Mouse (Mus musculus): Measurements from ENCODE around the gene St3gal3. TPM values are rescaled to one million over a fixed set of nuclear protein-coding genes. Genes with fewer than 3 reads are reported as not detected.
A peak's percentile ranks its signal among the peaks of the same experiment; 100 is the strongest.

The St3gal3 gene
- total and polyA plus RNA-seq, 2 experiments: 27.9 to 44.9 TPM

DNA sequence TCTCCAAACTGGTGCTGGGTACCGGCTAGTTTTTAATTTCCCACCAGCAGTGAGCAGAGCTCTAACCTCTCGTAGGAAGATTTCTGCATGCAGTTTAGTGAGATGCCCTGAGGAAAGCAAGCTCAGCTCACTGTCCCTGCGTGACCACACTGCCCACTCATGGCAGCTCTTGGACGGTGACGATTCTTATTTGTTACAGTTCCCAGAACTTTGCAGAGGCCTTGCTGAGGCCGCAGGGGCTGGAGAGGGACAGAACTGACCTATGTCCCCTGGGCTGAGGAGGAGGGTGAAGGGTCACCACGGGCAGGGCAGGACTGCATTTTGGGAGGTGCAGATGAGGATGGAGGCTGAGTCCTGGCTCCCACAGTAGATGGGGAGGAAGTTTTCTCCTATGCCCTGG, 141.8 kb downstream of the St3gal3 start:
- H3K36me3 ChIP-seq (ENCODE audit: control insufficient read depth, insufficient read depth, low read length): no peaks in the 10 kb centered on the region
- no peaks in the 10 kb centered on the region for H3K27me3 ChIP-seq (ENCODE audit: control insufficient read depth, insufficient read depth, low read length)
- no peaks in the 10 kb centered on the region; the same call in 1 of the 2 replicates for H3K79me2 ChIP-seq (ENCODE audit: control insufficient read depth, insufficient read depth, low read length)
- DNase-seq (ENCODE audit: extremely low read depth, low read depth, low spot score): peak; percentile 91
- peaks cover 53% of the 10 kb centered on the region for H3K4me1 ChIP-seq (ENCODE audit: control insufficient read depth, insufficient read depth, low read length)
- H3K9ac ChIP-seq (ENCODE audit: low read depth, low read length): peak overlapping the region; percentile 1; the same call in 1 of the 2 replicates
- no peak overlapping the region for H3K4me3 ChIP-seq (ENCODE audit: insufficient read depth, low read depth, low read length)
- WGBS: 26% methylated on average over 7 of the region's 7 CpGs
- peak; percentile 80 for TF ChIP-seq CTCF (IDR thresholded peaks at IDR 0.05; ENCODE audit: low read depth, low read length)
- no peak for TF ChIP-seq POLR2A (IDR thresholded peaks at IDR 0.05; ENCODE audit: extremely low read depth, insufficient read depth, low read length)
- peak overlapping the region; percentile 93 for H3K27ac ChIP-seq (replicated peaks; ENCODE audit: insufficient read depth, low read depth, low read length)

DNA sequence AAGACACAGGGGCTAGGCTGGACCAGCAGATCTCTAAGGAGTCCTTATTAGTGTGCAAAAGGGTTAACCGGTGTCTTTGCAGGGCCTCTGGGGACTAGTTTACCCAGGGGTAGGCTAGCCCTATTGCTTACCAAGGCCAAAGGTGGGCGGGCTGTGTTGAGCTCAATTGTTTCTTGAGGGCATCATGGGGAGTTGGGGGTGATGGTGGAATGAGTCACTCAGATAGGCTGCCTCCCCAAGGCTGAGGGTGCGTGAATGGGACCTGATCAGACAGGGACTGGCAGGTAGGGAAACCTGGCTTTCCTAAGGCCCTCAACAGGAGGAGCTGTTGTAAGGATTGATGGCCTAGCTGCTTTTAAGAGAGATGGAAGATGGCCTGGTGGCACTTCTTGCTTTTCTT, 142.7 kb downstream of the St3gal3 start:
- H3K4me1 ChIP-seq (ENCODE audit: control insufficient read depth, insufficient read depth, low read length): peaks cover 47% of the 10 kb centered on the region
- H3K9ac ChIP-seq (ENCODE audit: low read depth, low read length): no peak overlapping the region
- H3K27me3 ChIP-seq (ENCODE audit: control insufficient read depth, insufficient read depth, low read length): no peaks in the 10 kb centered on the region
- no peaks in the 10 kb centered on the region for H3K36me3 ChIP-seq (ENCODE audit: control insufficient read depth, insufficient read depth, low read length)
- DNase-seq (ENCODE audit: extremely low read depth, low read depth, low spot score): no peak
- WGBS: 95% methylated on average over 3 of the region's 3 CpGs
- TF ChIP-seq POLR2A (IDR thresholded peaks at IDR 0.05; ENCODE audit: extremely low read depth, insufficient read depth, low read length): no peak
- no peak for TF ChIP-seq CTCF (IDR thresholded peaks at IDR 0.05; ENCODE audit: low read depth, low read length)
- peak overlapping the region; percentile 80 for H3K27ac ChIP-seq (replicated peaks; ENCODE audit: insufficient read depth, low read depth, low read length)
- H3K4me3 ChIP-seq (ENCODE audit: insufficient read depth, low read depth, low read length): no peak overlapping the region
- no peaks in the 10 kb centered on the region; the same call in 1 of the 2 replicates for H3K79me2 ChIP-seq (ENCODE audit: control insufficient read depth, insufficient read depth, low read length)

GRCm38 (mm10) chr4:117991055-117991627, 143.6 kb downstream of the St3gal3 start:
- 67% methylated on average over 8 of the region's 8 CpGs for WGBS
- H3K27me3 ChIP-seq (ENCODE audit: control insufficient read depth, insufficient read depth, low read length): no peaks in the 10 kb centered on the region
- no peaks in the 10 kb centered on the region for H3K36me3 ChIP-seq (ENCODE audit: control insufficient read depth, insufficient read depth, low read length)
- TF ChIP-seq CTCF (IDR thresholded peaks at IDR 0.05; ENCODE audit: low read depth, low read length) (no peak), POLR2A (IDR thresholded peaks at IDR 0.05; ENCODE audit: extremely low read depth, insufficient read depth, low read length) (no peak)
- H3K79me2 ChIP-seq (ENCODE audit: control insufficient read depth, insufficient read depth, low read length): no peaks in the 10 kb centered on the region; the same call in 1 of the 2 replicates
- peak; percentile 32 for DNase-seq (ENCODE audit: extremely low read depth, low read depth, low spot score)
- no peak overlapping the region for H3K4me3 ChIP-seq (ENCODE audit: insufficient read depth, low read depth, low read length)
- H3K9ac ChIP-seq (ENCODE audit: low read depth, low read length): no peak overlapping the region
- peaks cover 40% of the 10 kb centered on the region for H3K4me1 ChIP-seq (ENCODE audit: control insufficient read depth, insufficient read depth, low read length)
- no peak overlapping the region for H3K27ac ChIP-seq (replicated peaks; ENCODE audit: insufficient read depth, low read depth, low read length)

GRCm38 (mm10) chr4:117990571-117990970, 144.1 kb downstream of the St3gal3 start:
- no peaks in the 10 kb centered on the region; the same call in 1 of the 2 replicates for H3K79me2 ChIP-seq (ENCODE audit: control insufficient read depth, insufficient read depth, low read length)
- 46% methylated on average over 3 of the region's 3 CpGs for WGBS

DNA sequence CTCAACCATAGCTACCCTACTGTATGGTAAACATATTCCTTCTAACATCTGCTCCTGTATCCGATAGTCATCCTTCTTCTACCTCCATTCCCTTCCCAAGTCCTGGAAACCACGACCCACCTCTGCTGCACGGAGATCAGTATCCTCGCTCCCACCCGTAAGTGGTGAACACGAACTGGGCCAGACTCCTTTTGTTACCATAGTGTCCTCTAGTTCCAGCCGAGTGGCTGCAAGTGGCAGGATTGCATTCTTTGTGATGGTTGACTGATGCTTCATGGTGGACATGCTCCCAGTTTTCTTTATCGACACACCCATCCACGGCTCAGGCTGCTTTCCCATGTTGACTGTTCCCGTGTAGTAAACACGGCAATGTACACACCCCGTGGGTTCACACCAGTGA, 144.9 kb downstream of the St3gal3 start:
- Histone ChIP-seq H3K4me3 (ENCODE audit: insufficient read depth, low read depth, low read length) (no peak overlapping the region), H3K36me3 (ENCODE audit: control insufficient read depth, insufficient read depth, low read length) (no peaks in the 10 kb centered on the region), H3K27me3 (ENCODE audit: control insufficient read depth, insufficient read depth, low read length) (no peaks in the 10 kb centered on the region), H3K27ac (replicated peaks; ENCODE audit: insufficient read depth, low read depth, low read length) (no peak overlapping the region), H3K9ac (ENCODE audit: low read depth, low read length) (no peak overlapping the region), H3K4me1 (ENCODE audit: control insufficient read depth, insufficient read depth, low read length) (peaks cover 30% of the 10 kb centered on the region), H3K79me2 (ENCODE audit: control insufficient read depth, insufficient read depth, low read length) (no peaks in the 10 kb centered on the region; the same call in 1 of the 2 replicates)
- WGBS: 93% methylated on average over 12 of the region's 12 CpGs
- DNase-seq (ENCODE audit: extremely low read depth, low read depth, low spot score): no peak
- no peak for TF ChIP-seq POLR2A (IDR thresholded peaks at IDR 0.05; ENCODE audit: extremely low read depth, insufficient read depth, low read length)
- TF ChIP-seq CTCF (IDR thresholded peaks at IDR 0.05; ENCODE audit: low read depth, low read length): no peak

More at GRCm38 (mm10) chr4:117990571-117990970, 144.1 kb downstream of the St3gal3 start:
- peaks cover 35% of the 10 kb centered on the region for H3K4me1 ChIP-seq (ENCODE audit: control insufficient read depth, insufficient read depth, low read length)
- no peak overlapping the region; the same call in 1 of the 2 replicates for H3K27ac ChIP-seq (replicated peaks; ENCODE audit: insufficient read depth, low read depth, low read length)
- H3K36me3 ChIP-seq (ENCODE audit: control insufficient read depth, insufficient read depth, low read length): no peaks in the 10 kb centered on the region
- no peaks in the 10 kb centered on the region for H3K27me3 ChIP-seq (ENCODE audit: control insufficient read depth, insufficient read depth, low read length)
- no peak overlapping the region for H3K9ac ChIP-seq (ENCODE audit: low read depth, low read length)
- peak; percentile 68 for DNase-seq (ENCODE audit: extremely low read depth, low read depth, low spot score)
- TF ChIP-seq POLR2A (IDR thresholded peaks at IDR 0.05; ENCODE audit: extremely low read depth, insufficient read depth, low read length) (no peak), CTCF (IDR thresholded peaks at IDR 0.05; ENCODE audit: low read depth, low read length) (no peak)
- H3K4me3 ChIP-seq (ENCODE audit: insufficient read depth, low read depth, low read length): no peak overlapping the region

GRCm38 (mm10) chr4:117986766-117987165, 147.9 kb downstream of the St3gal3 start:
- TF ChIP-seq POLR2A (IDR thresholded peaks at IDR 0.05; ENCODE audit: extremely low read depth, insufficient read depth, low read length) (no peak), CTCF (IDR thresholded peaks at IDR 0.05; ENCODE audit: low read depth, low read length) (no peak)
- H3K27ac ChIP-seq (replicated peaks; ENCODE audit: insufficient read depth, low read depth, low read length): no peak overlapping the region
- no peaks in the 10 kb centered on the region for H3K36me3 ChIP-seq (ENCODE audit: control insufficient read depth, insufficient read depth, low read length)
- H3K4me1 ChIP-seq (ENCODE audit: control insufficient read depth, insufficient read depth, low read length): peaks cover 30% of the 10 kb centered on the region
- WGBS: 80% methylated on average over 8 of the region's 8 CpGs
- H3K4me3 ChIP-seq (ENCODE audit: insufficient read depth, low read depth, low read length): no peak overlapping the region
- H3K27me3 ChIP-seq (ENCODE audit: control insufficient read depth, insufficient read depth, low read length): no peaks in the 10 kb centered on the region
- H3K9ac ChIP-seq (ENCODE audit: low read depth, low read length): no peak overlapping the region
- DNase-seq (ENCODE audit: extremely low read depth, low read depth, low spot score): no peak
- H3K79me2 ChIP-seq (ENCODE audit: control insufficient read depth, insufficient read depth, low read length): no peaks in the 10 kb centered on the region; the same call in 1 of the 2 replicates

All from liver, adult 2 months (tissue).